Mouse (Mus musculus): ENCODE data around the gene Gadd45gip1. TPM values are rescaled to one million over a fixed set of nuclear protein-coding genes. Genes with fewer than 3 reads are reported as not detected.

The Gadd45gip1 gene
- polyA plus RNA-seq (2012; rRNA removed), result 111 and 172 TPM in 2 replicates

GRCm38 (mm10) chr8:84831490-84831889 is at the start of gene Gadd45gip1:
Gene Gadd45gip1 (plus strand): TSS chr8:84831522.

DNA sequence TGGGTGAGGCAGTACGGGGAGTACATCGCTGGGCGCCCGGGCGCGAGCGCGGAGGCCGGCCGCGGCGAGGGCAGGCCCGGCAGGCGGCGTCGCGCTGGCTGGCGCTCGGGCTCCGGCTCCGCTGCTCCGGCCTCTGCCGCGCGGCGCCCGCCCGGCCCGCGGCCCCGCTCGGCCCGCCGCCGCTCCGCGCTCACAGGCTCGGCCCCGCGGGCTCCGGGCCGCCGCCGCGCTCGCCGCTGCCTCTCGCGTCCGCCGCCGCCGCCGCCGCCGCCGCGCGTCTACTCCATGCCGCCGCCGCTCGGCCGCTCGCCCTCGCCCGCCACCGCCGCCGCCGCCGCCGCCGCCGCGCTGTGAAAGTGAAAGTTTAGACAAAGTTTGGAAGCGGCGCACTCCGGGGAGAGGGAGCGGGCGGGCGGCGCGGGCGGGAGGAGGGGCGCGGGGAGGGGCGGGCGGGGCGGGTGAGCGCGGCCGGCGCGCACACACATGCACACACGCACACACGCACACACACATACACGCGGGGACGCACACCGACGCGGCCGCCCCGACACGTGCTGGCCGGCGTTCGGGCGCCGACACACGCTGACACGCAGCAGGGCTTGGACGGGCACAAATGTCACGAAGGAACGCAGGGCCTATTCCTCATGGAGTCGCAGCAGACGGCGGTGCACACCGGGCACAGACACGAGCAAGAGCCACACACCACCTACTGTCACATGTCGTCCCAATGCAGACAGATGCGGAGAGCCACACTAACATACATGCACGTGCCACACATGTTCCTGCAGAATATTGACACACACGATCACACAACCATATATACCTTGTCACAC is 31.1 kb upstream of the Gadd45gip1 start, which contains the start of gene Nfix:
Nfix (minus strand) TSS at position 346 of the 833 bp plus-strand sequence.

DNA sequence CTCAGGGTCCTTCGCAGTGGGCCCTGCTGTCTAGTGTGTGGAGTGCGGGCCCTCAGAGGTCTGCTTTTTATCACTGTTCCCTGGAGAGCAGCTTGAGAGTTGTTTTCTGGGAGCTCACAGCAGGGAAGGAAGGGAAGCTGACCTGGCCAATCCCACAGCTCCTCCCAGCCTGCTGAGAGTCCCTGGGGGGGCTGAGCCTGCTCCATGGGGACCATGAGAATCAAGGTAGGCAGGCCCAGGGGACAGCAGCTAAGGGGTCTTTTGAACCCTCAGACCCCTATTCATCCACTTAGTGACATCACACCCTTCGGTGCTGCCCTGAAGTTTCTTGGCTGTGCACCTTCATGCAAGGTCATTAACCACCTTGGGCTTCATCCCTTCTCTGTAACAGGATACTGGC is 8.6 kb upstream of the Gadd45gip1 start, which contains the start of gene Dand5:
Dand5 (minus strand) TSS at position 101 of the 400 bp plus-strand sequence.

GRCm38 (mm10) chr8:84840248-84840999 is 9.1 kb downstream of the Gadd45gip1 start, which contains the start of gene Rad23a:
Gene Rad23a (minus strand): TSS chr8:84840665.

GRCm38 (mm10) chr8:84846722-84847572 is 15.6 kb downstream of the Gadd45gip1 start, which contains the start of gene Calr:
Gene Calr (minus strand): TSS chr8:84846934.

DNA sequence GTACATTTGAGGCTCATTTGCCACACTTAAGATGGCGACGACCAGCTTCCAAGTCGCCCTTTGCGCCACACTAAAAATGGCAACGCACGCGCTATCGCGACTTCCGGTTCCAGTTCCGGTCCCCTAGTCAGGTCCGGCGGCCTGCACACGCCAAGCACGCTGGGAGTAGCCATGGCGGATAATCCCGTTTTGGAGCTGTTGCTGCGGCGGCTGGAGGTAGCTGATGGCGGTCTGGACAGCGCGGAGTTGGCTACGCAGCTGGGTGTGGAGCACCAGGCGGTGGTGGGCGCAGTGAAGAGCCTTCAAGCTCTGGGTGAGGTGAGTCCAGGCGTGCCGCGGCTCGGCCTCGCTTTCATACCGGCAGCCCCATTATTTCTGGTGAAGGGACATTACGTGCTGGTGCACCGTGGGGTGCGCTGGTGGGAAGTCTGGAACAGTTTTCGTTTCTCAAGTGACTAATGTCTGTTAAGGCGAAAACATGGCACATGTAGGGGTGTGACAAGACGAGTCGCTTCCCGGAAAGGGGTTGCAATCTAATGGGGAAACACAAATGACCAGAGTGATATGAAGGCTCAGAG is 25.6 kb downstream of the Gadd45gip1 start, which contains the start of gene Farsa:
Farsa (plus strand) TSS at position 126 of the 578 bp plus-strand sequence.

GRCm38 (mm10) chr8:84871376-84872308 is 40.3 kb downstream of the Gadd45gip1 start, which contains the start of gene Syce2:
Gene Syce2 (plus strand): TSS chr8:84872111.

Other genes with a start within 250 kb of the Gadd45gip1 start
- gene Ier2, start 168.7 kb upstream of the Gadd45gip1 start, polyA plus RNA-seq (2012; rRNA removed), result 17.5 and 18.9 TPM in 2 replicates
- 155 and 174 TPM in 2 replicates for gene Trmt1, start 145.2 kb upstream of the Gadd45gip1 start, polyA plus RNA-seq (2012; rRNA removed)
- gene Nacc1, start 143.7 kb upstream of the Gadd45gip1 start, polyA plus RNA-seq (2012; rRNA removed), result 196 and 200 TPM in 2 replicates
- gene Lyl1, start 130.1 kb upstream of the Gadd45gip1 start, polyA plus RNA-seq (2012; rRNA removed), result 7.4 and 9.1 TPM in 2 replicates
- 0.33 and 0.97 TPM in 2 replicates for gene G430095P16Rik, start 108.5 kb upstream of the Gadd45gip1 start, polyA plus RNA-seq (2012; rRNA removed)
- 78.5 and 79.3 TPM in 2 replicates for gene Nfix, start 31.2 kb upstream of the Gadd45gip1 start, polyA plus RNA-seq (2012; rRNA removed)
- gene Dand5, start 8.7 kb upstream of the Gadd45gip1 start, polyA plus RNA-seq (2012; rRNA removed), result 2.2 and 3.9 TPM in 2 replicates
- 67.1 and 86.6 TPM in 2 replicates for gene Rad23a, start 9.1 kb downstream of the Gadd45gip1 start, polyA plus RNA-seq (2012; rRNA removed)
- 235 and 272 TPM in 2 replicates for gene Calr, start 15.4 kb downstream of the Gadd45gip1 start, polyA plus RNA-seq (2012; rRNA removed)
- gene Farsa, start 25.5 kb downstream of the Gadd45gip1 start, polyA plus RNA-seq (2012; rRNA removed), result 62.9 and 83.9 TPM in 2 replicates
- gene Syce2, start 40.6 kb downstream of the Gadd45gip1 start, polyA plus RNA-seq (2012; rRNA removed), result 9.6 and 13.0 TPM in 2 replicates
- 119 and 170 TPM in 2 replicates for gene Gcdh, start 62.4 kb downstream of the Gadd45gip1 start, polyA plus RNA-seq (2012; rRNA removed)
- gene Klf1, start 70.4 kb downstream of the Gadd45gip1 start, polyA plus RNA-seq (2012; rRNA removed), result 0.68 and 1.3 TPM in 2 replicates
- gene Dnase2a, start 77.0 kb downstream of the Gadd45gip1 start, polyA plus RNA-seq (2012; rRNA removed), result 14.7 and 22.8 TPM in 2 replicates
- gene Mast1, start 105.8 kb downstream of the Gadd45gip1 start, polyA plus RNA-seq (2012; rRNA removed), result 0.17 and 0.18 TPM in 2 replicates
- 0.12 and 0.22 TPM in 2 replicates for gene Rtbdn, start 115.5 kb downstream of the Gadd45gip1 start, polyA plus RNA-seq (2012; rRNA removed)
- 3.0 and 4.6 TPM in 2 replicates for gene Gm49661, start 137.9 kb downstream of the Gadd45gip1 start, polyA plus RNA-seq (2012; rRNA removed)
- gene Prdx2, start 138.1 kb downstream of the Gadd45gip1 start, polyA plus RNA-seq (2012; rRNA removed), result 272 and 313 TPM in 2 replicates
- gene Rnaseh2a, start 138.2 kb downstream of the Gadd45gip1 start, polyA plus RNA-seq (2012; rRNA removed), result 71.9 and 104 TPM in 2 replicates
- gene Junb, start 147.2 kb downstream of the Gadd45gip1 start, polyA plus RNA-seq (2012; rRNA removed), result 88.0 and 111 TPM in 2 replicates
- gene Hook2, start 159.1 kb downstream of the Gadd45gip1 start, polyA plus RNA-seq (2012; rRNA removed), result 12.0 and 13.4 TPM in 2 replicates
- gene Best2, start 183.0 kb downstream of the Gadd45gip1 start, polyA plus RNA-seq (2012; rRNA removed), result 0.08 and 0.13 TPM in 2 replicates
- gene Asna1, start 193.8 kb downstream of the Gadd45gip1 start, polyA plus RNA-seq (2012; rRNA removed), result 160 and 216 TPM in 2 replicates
- gene Trir, start 195.3 kb downstream of the Gadd45gip1 start, polyA plus RNA-seq (2012; rRNA removed), result 134 and 160 TPM in 2 replicates
- 109 and 112 TPM in 2 replicates for gene Tnpo2, start 205.4 kb downstream of the Gadd45gip1 start, polyA plus RNA-seq (2012; rRNA removed)
- gene Fbxw9, start 228.5 kb downstream of the Gadd45gip1 start, polyA plus RNA-seq (2012; rRNA removed), result 90.1 and 104 TPM in 2 replicates
- 1.8 and 2.4 TPM in 2 replicates for gene Gm5741, start 236.5 kb downstream of the Gadd45gip1 start, polyA plus RNA-seq (2012; rRNA removed)
- 76.3 and 84.0 TPM in 2 replicates for gene Dhps, start 240.2 kb downstream of the Gadd45gip1 start, polyA plus RNA-seq (2012; rRNA removed)
- gene Wdr83os, start 249.2 kb downstream of the Gadd45gip1 start, polyA plus RNA-seq (2012; rRNA removed), result 138 and 173 TPM in 2 replicates
- 36.8 and 41.0 TPM in 2 replicates for gene Wdr83, start 249.8 kb downstream of the Gadd45gip1 start, polyA plus RNA-seq (2012; rRNA removed)